Mouse (Mus musculus) heart, embryonic 14.5 days (tissue): ENCODE results near the gene Ift46. TPM values are rescaled to one million over a fixed set of nuclear protein-coding genes. Genes with fewer than 3 reads are reported as not detected.
"Not testable (repeated sequence)": the region's sequence is repeated elsewhere in the genome, so short reads cannot be mapped to it uniquely, and the experiment has no call there.

ENCODE experiments used
- ATAC-seq: fragments of 200-750 bp; cut with Nextera tagmentation; 2 replicates; pipeline ENCODE4 v1.8.0; 2017; ENCODE audit warnings: low read depth, moderate TSS enrichment; ENCODE audit not compliant: insufficient number of reproducible peaks, insufficient read depth, low FRiP score
- H3K27ac ChIP-seq, 2 experiments: fragments of 200-500 bp in 1 of 2; fragments of 300-500 bp in 1 of 2; sonication (generic) in 1 of 2; replicated peaks in 1 of 2; 2 replicates each; pipeline ENCODE4 v1.5.1; 2012 to 2014; ENCODE audit warnings: low read depth in 2 of 2, low read length in 2 of 2, control low read depth in 1 of 2, mild to moderate bottlenecking in 1 of 2, mixed read lengths in 1 of 2; ENCODE audit not compliant: control insufficient read depth in 1 of 2, insufficient read depth in 1 of 2
- H3K27me3 ChIP-seq: fragments of 300-500 bp; sonication (generic); 2 replicates; pipeline ENCODE4 v1.6.1; 2014; ENCODE audit warnings: mild to moderate bottlenecking, low read length, control low read depth; ENCODE audit not compliant: control insufficient read depth, insufficient read depth
- H3K36me3 ChIP-seq: fragments of 300-500 bp; sonication (generic); 2 replicates; pipeline ENCODE4 v1.6.1; 2014; ENCODE audit warnings: mild to moderate bottlenecking, control low read depth, low read length, mixed read lengths; ENCODE audit not compliant: control insufficient read depth, insufficient read depth
- H3K4me1 ChIP-seq, 2 experiments: fragments of 200-500 bp in 1 of 2; fragments of 300-500 bp in 1 of 2; sonication (generic) in 1 of 2; 2 replicates each; pipeline ENCODE4 v1.6.1; 2012 to 2014; ENCODE audit warnings: low read length in 2 of 2, control low read depth in 1 of 2, mixed read lengths in 1 of 2; ENCODE audit not compliant: control insufficient read depth in 2 of 2, insufficient read depth in 2 of 2
- H3K4me2 ChIP-seq: fragments of 300-500 bp; sonication (generic); 2 replicates; pipeline ENCODE4 v1.6.1; 2014; ENCODE audit warnings: mild to moderate bottlenecking, low read length
- H3K4me3 ChIP-seq, 2 experiments: fragments of 200-500 bp in 1 of 2; fragments of 300-500 bp in 1 of 2; sonication (generic) in 1 of 2; 2 replicates each; pipeline ENCODE4 v1.5.1; 2012 to 2014; ENCODE audit warnings: low read length in 2 of 2, mild to moderate bottlenecking in 2 of 2, control low read depth in 1 of 2, low read depth in 1 of 2, moderate library complexity in 1 of 2; ENCODE audit not compliant: control insufficient read depth in 1 of 2, insufficient read depth in 1 of 2
- H3K9ac ChIP-seq: fragments of 300-500 bp; sonication (generic); 2 replicates; pipeline ENCODE4 v1.6.1; 2014; ENCODE audit warnings: mild to moderate bottlenecking, low read length
- H3K9me3 ChIP-seq: fragments of 300-500 bp; sonication (generic); 2 replicates; pipeline ENCODE4 v1.6.1; 2016; ENCODE audit warnings: low read length, control low read depth; ENCODE audit not compliant: control insufficient read depth
- WGBS: fragments of 180-500 bp; shearing (Covaris S2); extraction: QIAGEN DNeasy Blood & Tissue Kit; methylation state at CpG from one replicate; pipeline ENCODE4 v1.1.7; 2014; 5-methylcytosine and 5-hydroxymethylcytosine counted together
- polyA plus RNA-seq: library from polyadenylated mRNA; unstranded; fragments of >200 nt; fragmentation: Nextera tagmentation; extraction: Ambion mirVana; gene quantifications from 2 replicates; pipeline ENCODE4 v1.2.1, GENCODE M21; 2014

The Ift46 gene
- polyA plus RNA-seq, 1 experiment from 2014 or later = 73.8 TPM

DNA sequence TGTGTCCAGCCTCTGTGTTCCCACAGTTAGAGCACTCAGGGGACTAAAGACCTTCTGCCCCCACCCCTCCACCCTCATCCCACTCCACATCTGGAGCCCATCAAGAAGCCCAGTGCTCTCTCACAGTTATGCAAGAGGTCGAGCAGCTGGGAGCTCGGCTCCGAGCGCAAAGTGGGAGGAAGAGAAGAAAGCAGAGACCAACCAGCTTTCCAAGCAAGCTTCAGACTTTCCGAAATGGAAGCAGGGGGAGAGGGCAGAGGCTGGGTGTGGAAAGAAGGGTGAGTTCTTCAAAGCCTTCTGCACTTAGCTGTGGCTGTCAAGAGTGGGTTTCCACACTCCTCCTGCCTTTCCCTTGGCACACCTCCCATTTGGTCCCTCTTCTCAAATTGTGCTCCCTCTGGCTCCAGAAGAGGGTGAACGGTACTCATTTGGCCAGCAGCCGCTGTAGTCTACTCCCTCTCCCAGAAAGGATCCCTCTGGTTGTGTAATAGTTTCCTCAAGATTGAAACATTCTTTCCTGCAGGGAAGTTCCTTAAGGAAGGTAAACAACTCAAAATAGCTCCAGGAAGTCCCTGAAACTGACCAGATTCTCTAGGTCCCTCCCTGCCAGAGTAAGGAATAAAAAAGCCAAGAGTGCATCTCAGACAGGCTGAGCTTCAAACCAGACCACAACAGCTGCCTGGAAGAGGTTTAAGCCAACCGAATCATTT is 30.3 kb upstream of the Ift46 start:
- ATAC-seq = no peak
- H3K27ac ChIP-seq = peak overlapping the region; percentile 62 to 66
- no peak overlapping the region for H3K9ac ChIP-seq
- no peak overlapping the region for H3K4me2 ChIP-seq
- H3K36me3 ChIP-seq = peaks cover 8% of the 10 kb centered on the region
- no peaks in the 10 kb centered on the region for H3K27me3 ChIP-seq
- 30% methylated on average over 8 of the region's 8 CpGs for WGBS
- H3K4me3 ChIP-seq = no peak overlapping the region
- H3K4me1 ChIP-seq = peaks cover 12 to 24% of the 10 kb centered on the region in 2 experiments; a peak in 3 of 4 replicates
- H3K9me3 ChIP-seq = no peaks in the 10 kb centered on the region

DNA sequence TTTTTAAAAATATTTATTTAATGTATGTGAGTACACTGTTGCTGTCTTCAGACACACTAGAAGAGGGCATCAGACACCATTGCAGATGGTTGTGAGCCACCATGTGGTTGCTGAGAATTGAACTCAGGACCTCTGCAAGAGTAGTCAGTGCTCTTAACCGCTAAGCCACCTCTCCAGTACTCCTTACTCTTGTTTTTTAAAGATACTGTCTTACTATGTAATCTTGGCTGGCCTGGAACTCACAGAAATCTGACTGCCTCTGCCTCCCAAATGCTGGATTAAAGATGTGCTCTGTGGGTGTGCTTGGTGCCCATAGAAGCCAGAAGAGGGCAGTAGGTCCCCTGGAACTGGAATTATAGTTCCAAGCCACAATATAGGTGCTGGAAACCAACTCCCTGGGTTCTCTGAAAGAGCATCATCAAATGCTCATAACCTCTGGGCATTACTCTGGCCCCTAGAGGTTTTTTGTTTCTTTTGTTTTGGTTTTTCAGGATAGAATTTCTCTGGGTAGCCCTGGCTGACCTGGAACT is 27.0 kb upstream of the Ift46 start:
- no peak overlapping the region for H3K4me3 ChIP-seq

DNA sequence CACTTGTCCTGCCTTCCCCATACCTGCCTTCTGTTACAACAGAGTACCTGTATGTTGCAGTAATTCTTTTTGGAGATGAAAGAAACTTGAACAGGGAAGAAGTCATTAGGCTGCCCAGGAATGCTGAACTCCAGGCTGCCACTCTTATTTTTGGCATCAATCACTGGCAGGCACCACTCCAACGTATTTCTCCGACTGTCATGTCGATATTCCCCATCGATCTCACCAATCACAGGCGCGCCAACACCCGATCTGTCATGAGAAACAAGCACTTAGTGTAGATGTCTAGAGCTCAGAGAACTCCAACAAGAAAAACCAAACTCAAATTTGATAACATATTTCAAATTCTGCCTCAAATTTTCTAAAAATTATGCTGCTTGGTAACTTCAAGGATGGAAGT is 22.3 kb upstream of the Ift46 start:
- H3K4me3 ChIP-seq = no peak overlapping the region
- H3K27me3 ChIP-seq = no peaks in the 10 kb centered on the region
- no peak overlapping the region for H3K27ac ChIP-seq
- ATAC-seq = no peak
- H3K4me2 ChIP-seq = no peak overlapping the region
- no peaks in the 10 kb centered on the region for H3K4me1 ChIP-seq
- H3K9ac ChIP-seq = no peak overlapping the region
- H3K9me3 ChIP-seq = no peaks in the 10 kb centered on the region
- peaks cover 87% of the 10 kb centered on the region for H3K36me3 ChIP-seq
- 93% methylated on average over 7 of the region's 7 CpGs for WGBS

More for the DNA sequence above, 27.0 kb upstream of the Ift46 start:
- no peak for ATAC-seq
- H3K9me3 ChIP-seq = no peaks in the 10 kb centered on the region
- H3K36me3 ChIP-seq = peaks cover 41% of the 10 kb centered on the region
- H3K9ac ChIP-seq = no peak overlapping the region
- WGBS = 77% methylated on average over 1 of the region's 1 CpGs
- no peak overlapping the region for H3K27ac ChIP-seq
- no peak overlapping the region for H3K4me2 ChIP-seq
- H3K4me1 ChIP-seq = peaks cover 4 to 6% of the 10 kb centered on the region in 2 experiments; a peak in 3 of 4 replicates
- H3K27me3 ChIP-seq = no peaks in the 10 kb centered on the region

DNA sequence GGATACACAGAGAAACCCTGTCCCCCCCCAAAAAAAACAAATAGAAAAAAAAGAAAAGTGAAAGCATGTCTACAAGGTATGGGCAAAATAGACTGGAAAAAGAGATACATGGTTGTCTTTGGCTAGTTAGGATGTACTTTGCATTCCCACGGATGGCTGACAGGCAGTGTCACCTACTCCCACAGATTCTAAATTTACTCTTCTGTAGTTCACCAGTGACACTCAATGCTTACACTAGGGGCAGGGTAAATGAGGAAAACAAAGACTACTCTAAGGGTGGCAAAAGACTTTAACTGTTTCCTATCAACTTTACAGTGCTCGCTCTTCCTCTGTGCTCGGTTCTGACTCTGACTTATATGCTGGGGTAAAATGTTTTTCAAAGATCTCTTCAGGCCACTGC is 21.0 kb upstream of the Ift46 start:
- H3K36me3 ChIP-seq = peaks cover 98% of the 10 kb centered on the region
- no peaks in the 10 kb centered on the region for H3K27me3 ChIP-seq
- no peak overlapping the region for H3K9ac ChIP-seq
- no peak overlapping the region for H3K4me3 ChIP-seq
- H3K9me3 ChIP-seq = no peaks in the 10 kb centered on the region
- no peak overlapping the region for H3K27ac ChIP-seq
- H3K4me2 ChIP-seq = no peak overlapping the region
- H3K4me1 ChIP-seq = no peaks in the 10 kb centered on the region
- WGBS = 76% methylated on average over 3 of the region's 3 CpGs
- no peak for ATAC-seq

DNA sequence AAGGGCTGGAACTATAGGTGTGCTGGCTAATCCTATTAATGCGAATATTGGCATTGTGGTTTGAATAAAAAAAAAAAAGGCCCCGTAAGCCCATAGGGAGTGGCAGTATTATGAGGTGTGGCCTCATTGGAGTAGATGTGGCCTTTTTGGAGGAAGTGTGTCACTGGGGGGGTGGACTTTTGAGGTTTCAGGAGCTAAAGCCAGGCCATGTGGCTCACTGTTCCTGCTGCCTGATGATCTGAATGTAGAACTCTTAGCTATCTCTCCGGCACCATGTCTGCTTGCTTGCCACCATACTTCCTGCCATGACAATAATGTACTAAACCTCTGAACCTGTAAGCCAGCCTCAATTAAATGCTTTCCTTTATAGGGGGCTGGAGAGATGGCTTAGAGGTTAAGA is 20.4 kb upstream of the Ift46 start:
- no peak for ATAC-seq
- Histone ChIP-seq H3K27me3 (no peaks in the 10 kb centered on the region), H3K4me3 (no peak overlapping the region), H3K9ac (no peak overlapping the region), H3K9me3 (no peaks in the 10 kb centered on the region), H3K36me3 (peaks cover 100% of the 10 kb centered on the region), H3K4me1 (no peaks in the 10 kb centered on the region), H3K4me2 (no peak overlapping the region), H3K27ac (no peak overlapping the region)
- WGBS = 94% methylated on average over 3 of the region's 3 CpGs

DNA sequence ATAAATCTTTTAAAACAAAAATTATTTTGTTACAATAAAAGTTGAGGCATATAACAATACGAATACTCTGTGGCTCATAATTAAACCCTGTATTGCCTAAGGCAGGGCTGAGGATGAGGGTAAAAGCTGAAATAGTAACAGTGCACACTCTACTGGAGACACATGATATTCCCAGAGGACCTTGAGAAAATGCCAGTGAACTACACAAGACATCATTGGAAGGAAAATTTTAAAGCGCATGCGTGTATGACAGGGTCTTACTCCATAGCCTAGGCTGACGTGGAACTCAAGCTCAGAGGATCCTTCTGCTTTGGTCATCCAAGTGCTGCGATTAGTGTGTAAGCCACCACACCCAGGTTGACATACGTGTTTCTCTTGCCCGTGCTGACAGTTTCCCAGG is 19.2 kb upstream of the Ift46 start:
- 91% methylated on average over 7 of the region's 7 CpGs for WGBS
- no peaks in the 10 kb centered on the region for H3K27me3 ChIP-seq
- no peak overlapping the region for H3K4me2 ChIP-seq
- no peak overlapping the region for H3K4me3 ChIP-seq
- no peaks in the 10 kb centered on the region for H3K9me3 ChIP-seq
- H3K9ac ChIP-seq = no peak overlapping the region
- H3K27ac ChIP-seq = no peak overlapping the region
- no peaks in the 10 kb centered on the region for H3K4me1 ChIP-seq
- H3K36me3 ChIP-seq = peaks cover 100% of the 10 kb centered on the region
- ATAC-seq = no peak

DNA sequence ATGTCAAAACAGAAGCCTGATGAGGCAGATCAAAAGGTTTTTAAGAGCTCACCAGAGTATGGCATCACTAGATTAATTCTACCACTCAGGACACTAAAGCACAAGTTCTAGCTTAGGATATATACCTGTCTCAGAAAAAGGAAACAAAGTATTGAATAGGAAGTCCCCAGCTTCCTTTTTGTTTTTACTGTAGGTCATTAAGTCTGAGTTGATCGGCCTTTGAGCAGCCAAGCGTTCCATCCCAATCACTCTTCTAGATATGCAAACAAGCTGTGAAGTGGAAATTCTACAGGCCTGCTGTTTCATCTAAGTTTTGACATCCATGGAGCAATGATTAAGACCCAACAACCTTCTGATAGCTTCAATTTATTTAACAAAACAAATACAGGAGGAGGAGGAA is 6.8 kb upstream of the Ift46 start:
- Histone ChIP-seq H3K9ac (no peak overlapping the region), H3K9me3 (no peaks in the 10 kb centered on the region), H3K4me2 (no peak overlapping the region), H3K4me1 (peaks cover 2 to 36% of the 10 kb centered on the region in 2 experiments), H3K27me3 (no peaks in the 10 kb centered on the region), H3K4me3 (no peak overlapping the region), H3K36me3 (peaks cover 51% of the 10 kb centered on the region), H3K27ac (no peak overlapping the region)
- WGBS = 40% methylated on average over 2 of the region's 2 CpGs
- no peak for ATAC-seq

DNA sequence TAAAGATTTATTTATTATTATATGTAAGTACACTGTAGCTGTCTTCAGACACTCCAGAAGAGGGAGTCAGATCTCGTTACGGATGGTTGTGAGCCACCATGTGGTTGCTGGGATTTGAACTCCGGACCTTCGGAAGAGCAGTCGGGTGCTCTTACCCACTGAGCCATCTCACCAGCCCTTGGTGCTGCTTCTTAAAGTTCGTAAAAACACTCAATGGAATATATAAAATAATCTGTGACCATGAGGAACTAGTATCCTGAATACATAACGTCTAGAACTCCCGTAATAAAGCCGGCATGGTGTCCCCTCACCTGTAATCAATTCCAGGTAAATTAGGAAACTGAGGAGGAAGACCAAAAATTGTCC is 304 bp downstream of the Ift46 start:
- Histone ChIP-seq H3K4me1 (peaks cover 2 to 28% of the 10 kb centered on the region in 2 experiments; a peak in 3 of 4 replicates), H3K27ac (peak overlapping the region in 1 of 2 experiments; percentile 97; a peak in 2 of 4 replicates), H3K4me3 (peak overlapping the region; percentile 22 to 99; a peak in 3 of 4 replicates), H3K4me2 (peak overlapping the region; percentile 86)
- not testable (repeated sequence) for H3K27me3 ChIP-seq, ATAC-seq, H3K9me3 ChIP-seq, H3K36me3 ChIP-seq, H3K9ac ChIP-seq
- 48% methylated on average over 7 of the region's 9 CpGs for WGBS
